Mouse (Mus musculus): ENCODE data around the gene Ralgps1.
"Not testable (repeated sequence)": the region's sequence is repeated elsewhere in the genome, so short reads cannot be mapped to it uniquely, and the experiment has no call there.

Gene Ralgps1

DNA sequence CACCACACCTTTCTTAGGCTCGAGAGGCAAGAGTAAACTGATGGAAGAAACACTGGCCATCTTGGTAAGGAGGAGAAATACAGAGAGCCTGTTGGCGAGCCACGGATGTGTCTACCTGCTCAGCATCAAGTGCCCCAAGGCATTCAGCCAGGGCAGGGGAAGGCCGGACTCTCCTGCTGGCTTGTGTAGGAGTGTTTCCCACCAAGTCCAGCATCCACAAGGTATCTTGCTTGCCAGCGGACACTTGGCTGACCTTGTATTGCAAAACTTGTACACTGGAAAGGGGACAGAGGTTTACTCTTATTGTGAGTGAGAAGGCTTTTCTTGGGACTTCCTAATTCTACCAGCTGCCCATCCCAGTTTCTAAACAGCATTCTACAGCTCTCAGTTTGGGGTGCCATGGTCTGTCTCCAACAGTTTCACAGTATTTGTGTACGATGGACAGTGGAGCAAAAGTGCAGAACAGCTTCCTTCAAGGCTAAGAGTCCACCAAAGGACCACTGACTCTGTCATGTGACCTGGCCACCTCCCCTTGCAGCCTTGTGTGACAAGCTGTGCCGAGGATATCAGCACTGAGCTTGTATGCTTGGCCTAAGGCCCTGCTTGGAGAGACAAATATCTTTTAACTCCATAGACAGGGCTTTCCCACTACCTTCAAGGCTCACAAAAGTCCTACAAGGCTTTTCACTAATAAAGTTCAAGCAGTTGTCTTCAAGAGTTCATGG, 236.4 kb downstream of the Ralgps1 start:
- no peak for DNase-seq (ENCODE audit: low spot score in 2 of 2)

DNA sequence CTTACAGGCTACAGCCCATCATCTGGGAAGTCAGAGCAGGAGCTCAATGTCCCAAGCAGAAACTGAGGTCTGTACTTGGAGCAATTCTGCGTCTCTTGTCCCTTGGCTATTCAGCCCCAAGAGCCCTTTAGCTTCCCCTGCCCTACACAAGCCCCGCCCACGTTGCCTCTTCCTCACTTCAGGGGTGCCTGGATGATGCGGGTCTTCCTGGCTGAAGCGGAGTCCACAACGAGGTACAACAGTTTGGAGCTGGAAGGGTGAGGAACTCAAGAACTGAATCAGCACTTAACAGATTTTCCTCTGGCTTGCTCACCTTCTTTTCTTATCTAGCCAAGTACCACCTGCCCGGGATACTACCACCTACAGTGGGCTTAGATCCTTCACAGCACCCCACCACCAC, 239.0 kb downstream of the Ralgps1 start:
- no peak for DNase-seq (ENCODE audit: low spot score in 2 of 2)

GRCm38 (mm10) chr2:33131500-33132092, 239.7 kb downstream of the Ralgps1 start, which contains the start of gene Garnl3:
Garnl3 (minus strand) TSS chr2:33131654.
- DNase-seq (ENCODE audit: low spot score in 2 of 2), result peak; percentile 58 to 74

DNA sequence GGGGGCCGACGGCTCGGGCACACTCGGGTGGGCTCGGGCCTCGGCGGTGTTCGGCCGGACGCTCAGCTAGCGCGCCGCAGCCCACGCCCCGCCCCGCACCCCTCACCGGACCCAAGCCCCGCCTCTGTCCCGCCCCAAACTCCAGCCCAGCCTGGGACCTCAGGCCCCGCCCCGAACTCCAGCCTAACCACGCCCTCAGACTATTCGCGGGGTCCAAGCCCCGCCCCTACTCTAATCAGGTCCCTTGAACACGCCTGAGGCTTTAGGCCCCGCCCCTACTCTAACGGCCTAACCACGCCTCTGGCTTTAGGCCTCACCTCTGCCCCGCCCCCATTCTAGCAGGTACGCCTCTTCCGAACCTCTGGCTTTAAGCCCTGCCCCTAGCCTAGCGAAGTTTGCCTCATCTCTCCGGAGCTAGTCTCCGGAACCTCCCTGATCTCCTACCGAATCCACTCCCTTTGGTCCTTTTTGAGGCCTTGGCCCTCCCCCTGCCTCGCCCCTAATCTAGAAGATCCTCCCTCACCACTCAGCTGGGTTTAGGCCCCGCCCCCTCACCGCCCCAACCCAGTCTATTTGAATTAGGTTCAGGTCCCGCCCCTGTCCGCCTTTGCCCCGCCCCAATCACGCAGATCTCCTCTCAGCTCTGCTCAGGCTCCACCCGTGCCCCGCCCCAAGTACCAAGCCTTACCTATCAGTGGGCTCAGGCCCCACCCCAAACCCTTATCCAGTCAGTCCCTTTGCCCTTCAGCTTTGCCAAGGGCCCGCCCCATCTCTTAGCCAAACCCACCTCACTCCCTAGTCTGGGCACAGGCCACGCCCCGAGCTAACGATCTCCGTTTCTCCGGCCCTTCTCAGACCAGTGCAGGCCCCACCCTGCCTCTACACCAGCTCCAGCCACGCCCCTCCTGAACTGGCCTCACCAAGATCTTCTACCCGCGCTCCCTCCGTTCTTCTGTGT, 240.5 kb downstream of the Ralgps1 start:
- peak; percentile 94 to 95 for DNase-seq (ENCODE audit: low spot score in 2 of 2)

- no peak for DNase-seq (ENCODE audit: low spot score in 2 of 2)
These were observed 241.2 kb downstream of the Ralgps1 start for GRCm38 (mm10) chr2:33130141-33130525.

DNA sequence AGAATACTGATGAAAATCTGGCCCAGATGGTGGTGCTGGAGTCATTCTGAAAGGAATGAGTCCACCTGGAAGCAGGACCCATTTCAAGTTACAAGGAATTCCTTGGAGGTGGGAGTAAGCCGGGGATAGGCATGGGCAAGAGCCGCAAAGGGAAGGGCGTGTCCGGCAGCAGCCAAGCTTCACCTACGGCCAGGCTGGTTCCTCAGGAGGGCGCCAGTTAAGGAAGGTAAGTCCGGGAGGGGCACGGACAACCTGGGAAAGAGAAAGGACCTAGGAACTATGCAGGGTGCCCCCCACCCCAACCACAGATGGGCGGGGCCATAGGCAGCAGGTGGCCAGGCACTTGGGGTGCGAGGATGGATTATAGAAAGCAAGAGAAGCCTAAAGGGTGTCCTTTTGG, 241.6 kb downstream of the Ralgps1 start:
- DNase-seq (ENCODE audit: low spot score in 2 of 2), result no peak

DNA sequence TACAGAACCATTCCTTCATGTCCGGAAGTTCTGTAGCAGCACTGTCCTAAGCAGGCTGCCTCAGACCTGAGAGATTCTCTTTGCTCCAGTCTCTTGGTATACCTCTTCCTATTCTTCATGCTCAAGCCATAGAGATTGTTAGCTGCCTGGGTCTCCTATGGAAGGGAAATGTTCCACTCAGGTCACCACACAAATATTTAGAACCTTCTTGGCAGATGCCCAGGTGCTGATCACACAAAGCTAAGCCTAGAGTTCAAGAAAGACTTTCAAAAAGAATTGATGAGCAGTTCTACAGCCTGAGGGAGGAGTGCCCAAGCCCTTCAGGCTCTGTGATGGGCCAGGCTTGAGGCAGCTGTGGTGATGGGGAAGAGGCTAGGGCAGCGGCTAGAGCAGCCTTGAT, 242.3 kb downstream of the Ralgps1 start:
- DNase-seq (ENCODE audit: low spot score in 2 of 2), result no peak

DNA sequence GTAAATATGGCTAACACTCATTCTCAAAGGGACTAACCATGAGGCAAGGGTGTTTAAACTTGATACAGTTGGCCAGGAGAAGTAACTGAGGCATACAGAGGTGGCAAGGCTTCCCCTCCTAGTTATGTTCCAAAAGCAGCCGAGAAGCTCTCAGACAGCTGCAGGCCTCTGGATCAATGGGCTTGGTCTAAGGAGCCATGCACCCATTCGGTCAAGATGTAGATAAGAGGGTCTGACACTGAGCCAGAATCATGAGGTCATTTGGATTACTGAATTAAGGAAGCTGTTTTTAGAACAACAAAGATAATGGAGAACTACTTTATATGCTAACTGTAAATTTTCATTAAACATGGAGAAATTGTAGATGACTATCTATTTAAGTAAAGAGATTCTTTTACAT, 244.0 kb downstream of the Ralgps1 start:
- no peak for DNase-seq (ENCODE audit: low spot score in 2 of 2)

DNA sequence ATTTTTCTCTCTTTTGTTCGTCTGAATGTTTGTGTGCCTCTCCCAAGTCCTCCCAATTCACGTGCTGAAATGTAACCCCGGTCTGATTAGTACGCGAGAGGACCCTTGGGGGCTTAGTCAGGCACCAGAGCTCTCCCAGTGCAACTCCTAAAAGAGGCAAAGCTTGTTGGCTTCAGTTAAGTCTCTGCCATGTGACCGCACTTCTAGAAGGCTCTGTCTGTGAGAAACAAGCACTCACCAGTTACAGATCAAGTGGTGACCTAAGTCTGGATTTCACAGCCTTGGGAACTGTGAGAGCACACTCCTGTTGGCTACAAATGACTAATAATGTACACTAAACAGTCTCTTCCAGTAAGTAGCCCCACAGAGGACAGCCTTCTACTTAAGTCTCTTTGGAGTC, 248.4 kb downstream of the Ralgps1 start:
- DNase-seq (ENCODE audit: low spot score in 2 of 2), result no peak

- DNase-seq (ENCODE audit: low spot score in 2 of 2), result no peak
These were observed 270.8 kb downstream of the Ralgps1 start for GRCm38 (mm10) chr2:33100536-33100935.

DNA sequence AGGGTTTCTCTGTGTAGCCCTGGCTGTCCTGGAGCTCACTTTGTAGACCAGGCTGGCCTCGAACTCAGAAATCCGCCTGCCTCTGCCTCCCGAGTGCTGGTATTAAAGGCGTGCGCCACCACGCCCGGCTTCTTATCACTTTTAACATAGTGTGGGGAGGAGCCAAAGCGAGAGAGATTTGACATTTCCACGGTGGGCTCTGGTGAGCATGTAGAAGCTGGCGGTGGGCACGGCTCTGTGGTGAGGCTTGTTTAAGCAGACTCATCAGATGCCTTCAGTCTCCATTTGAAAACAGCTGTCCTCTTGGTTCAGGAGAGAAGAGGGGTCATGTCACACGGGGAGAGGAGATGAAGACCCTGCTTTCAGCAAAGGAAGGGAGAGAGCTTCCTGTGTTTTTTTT, 274.0 kb downstream of the Ralgps1 start:
- DNase-seq (ENCODE audit: low spot score in 2 of 2), result not testable (repeated sequence)

DNA sequence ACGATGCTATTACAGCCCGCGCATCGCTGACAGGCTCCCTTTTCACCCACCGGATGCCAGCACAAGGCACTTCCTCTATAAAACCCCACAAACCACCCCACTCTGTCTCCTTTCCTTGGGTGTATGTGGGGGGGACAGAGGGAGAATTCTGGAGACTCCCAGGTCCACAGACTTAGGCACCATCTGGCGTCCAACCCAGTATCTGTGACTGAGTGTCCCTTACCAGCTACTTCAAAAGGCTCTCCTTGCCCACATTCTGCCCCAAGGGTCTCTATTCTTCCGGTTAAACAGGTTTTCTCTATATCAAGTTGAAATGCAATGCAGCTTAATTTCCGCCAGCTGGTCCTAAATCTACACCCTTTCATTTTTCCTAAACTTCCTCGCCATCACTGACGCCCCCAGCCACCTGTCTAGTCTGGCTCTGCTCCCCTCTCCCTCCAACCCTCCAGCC, 276.0 kb downstream of the Ralgps1 start:
- DNase-seq (ENCODE audit: low spot score in 2 of 2), result no peak

DNA sequence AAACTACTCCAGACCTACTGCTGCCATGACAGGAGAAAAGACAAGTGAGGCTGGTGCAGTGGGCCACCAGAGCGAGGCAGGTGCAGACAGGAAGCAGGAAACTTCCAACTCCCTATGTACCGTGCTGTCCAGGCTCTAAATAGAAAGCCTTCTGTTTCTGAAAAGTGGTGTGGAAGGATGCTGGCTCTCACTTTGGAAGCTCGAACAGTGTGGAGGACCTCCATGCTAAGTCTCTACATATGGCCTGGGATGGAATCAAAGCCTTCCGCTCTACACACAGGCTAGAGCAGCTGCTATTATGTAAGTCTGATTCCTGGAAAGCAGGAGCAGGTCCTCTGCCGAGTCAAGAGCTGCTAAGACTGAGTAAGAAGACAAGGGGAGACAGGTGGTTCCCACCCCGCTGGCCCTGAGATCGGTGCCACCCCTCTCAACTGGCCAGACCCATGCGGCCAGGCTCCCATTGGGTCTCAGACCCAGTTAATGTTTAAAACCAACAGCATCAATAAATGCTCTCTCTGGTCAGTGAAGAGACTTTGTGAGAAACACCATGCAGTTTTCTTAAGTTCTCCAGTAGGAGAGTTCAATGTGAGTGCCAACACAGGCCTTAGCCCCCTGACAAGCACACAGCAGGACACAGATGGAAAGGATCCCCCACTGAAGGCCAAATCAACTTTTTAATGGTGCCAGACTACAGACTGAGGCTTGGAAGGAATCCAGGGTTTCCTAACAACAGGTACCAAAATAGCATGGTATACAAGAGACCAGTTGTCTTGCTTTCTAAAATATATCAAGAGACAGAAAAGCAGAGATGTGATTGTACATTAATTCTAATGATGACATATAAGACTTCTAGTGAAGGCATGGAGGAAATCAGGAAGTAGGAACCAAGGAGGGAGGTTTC, 280.4 kb downstream of the Ralgps1 start:
- no peak for DNase-seq (ENCODE audit: low spot score in 2 of 2)

GRCm38 (mm10) chr2:33090033-33090400, 281.3 kb downstream of the Ralgps1 start:
- DNase-seq (ENCODE audit: low spot score in 2 of 2), result not testable (repeated sequence)

DNA sequence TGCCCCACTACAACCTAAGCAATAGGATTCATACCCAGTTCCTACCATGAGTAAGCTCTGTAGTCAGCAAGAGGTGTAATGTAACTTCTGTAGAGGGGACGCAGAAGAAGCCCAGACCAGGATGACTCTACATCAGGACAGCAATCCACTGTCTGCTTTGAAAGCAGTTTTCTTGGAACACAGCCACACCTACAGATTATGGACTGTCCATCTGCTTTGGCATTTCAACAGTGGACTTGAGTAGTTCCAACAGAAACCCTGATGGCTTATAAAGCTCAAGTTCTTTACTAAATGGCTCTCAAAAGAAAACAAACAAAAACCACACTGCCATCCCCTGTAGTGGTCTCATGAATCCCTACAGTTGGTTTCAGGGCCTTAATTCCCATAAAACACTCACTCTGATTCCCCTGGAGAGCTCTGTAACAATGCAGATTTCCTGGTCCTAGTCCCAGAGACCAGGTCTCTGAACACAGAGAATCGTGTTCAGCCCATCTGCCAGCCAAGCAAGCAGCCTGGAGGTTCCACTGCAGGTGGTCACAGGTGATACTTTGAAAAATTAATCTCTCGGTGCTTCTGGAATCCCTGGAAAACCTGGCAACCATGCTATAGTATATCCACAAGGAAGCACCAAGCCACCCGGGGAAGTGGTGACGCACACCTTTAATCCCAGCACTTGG, 281.8 kb downstream of the Ralgps1 start:
- no peak for DNase-seq (ENCODE audit: low spot score in 2 of 2)

DNA sequence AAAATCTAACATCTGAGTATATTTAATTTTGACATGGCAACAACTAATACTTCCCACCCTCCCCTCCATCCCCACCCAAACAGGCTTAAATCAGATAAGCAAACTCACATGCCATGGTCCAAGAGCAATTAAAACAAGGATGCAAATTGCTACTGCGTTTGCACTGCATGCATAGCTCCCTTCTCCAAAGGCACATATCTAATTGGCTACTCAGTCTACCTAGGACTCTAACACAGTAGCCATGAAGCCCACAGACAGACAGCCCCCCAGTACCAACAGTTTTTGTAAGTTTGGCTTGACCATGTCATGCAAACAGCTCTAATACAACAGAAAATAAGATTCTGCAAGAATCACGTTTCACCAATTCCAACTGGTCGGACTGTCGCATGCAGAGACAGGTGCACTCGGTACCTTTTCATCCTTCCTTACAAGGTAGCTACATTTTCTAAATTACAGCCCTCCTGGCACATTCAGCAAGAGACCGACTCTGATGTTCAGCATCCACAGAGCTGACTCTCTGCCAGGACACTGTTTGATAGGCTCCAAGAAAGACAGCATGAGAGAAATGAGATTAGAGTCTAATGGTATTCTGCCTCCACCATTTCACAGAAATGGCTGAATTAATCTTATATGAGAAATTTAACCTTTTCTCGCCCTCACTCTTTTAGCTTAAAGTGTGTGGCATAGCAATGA, 284.5 kb downstream of the Ralgps1 start:
- no peak for DNase-seq (ENCODE audit: low spot score in 2 of 2)

DNA sequence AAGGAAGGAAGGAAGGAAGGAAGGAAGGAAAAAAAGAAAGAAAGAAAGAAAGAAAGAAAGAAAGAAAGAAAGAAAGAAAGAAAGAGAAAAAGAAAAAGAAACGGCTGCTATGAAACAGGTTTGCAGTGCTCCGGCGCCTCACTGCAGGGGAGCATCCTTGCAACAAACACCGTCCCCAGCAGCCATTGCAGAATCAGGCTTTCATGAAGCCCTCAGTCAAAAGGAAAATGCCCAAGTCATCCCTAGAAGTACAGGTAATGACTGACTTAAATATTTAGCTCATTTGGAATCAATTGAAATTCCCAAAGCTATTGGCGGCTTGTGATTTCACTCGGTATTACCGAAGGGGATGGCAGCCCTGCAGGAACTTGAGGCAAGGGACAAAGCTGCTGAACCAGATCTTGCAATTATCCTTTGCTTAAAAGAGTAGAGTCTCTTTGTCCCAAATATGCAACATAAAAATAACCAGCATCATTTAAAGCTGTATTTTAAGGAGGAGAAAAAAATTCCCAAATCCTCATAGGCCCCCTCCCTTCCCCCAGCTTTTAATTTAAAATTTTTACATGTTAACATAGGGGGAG, 285.2 kb downstream of the Ralgps1 start:
- DNase-seq (ENCODE audit: low spot score in 2 of 2), result no peak

DNA sequence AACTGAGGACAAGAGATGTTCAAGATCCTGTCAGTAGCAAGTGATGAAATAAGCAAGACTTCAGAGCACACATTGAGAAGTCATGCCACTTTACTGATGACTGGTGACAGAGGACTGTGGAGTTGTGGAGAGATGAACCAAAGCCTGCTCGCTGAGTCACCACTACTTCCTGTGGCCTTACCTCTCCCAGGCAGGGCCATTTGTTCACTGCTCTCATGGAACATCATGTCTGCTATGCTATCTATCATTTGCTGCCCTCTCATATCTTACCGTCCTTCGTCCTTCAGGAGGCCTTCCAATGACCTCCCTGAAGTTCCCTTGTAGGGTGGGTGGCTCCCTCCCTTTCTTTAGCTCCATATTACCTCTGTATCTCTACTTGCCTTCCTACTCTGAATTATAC, 287.1 kb downstream of the Ralgps1 start:
- DNase-seq (ENCODE audit: low spot score in 2 of 2), result no peak

Data from spleen, postnatal 4 days (tissue).